In the genomic region with DNA sequence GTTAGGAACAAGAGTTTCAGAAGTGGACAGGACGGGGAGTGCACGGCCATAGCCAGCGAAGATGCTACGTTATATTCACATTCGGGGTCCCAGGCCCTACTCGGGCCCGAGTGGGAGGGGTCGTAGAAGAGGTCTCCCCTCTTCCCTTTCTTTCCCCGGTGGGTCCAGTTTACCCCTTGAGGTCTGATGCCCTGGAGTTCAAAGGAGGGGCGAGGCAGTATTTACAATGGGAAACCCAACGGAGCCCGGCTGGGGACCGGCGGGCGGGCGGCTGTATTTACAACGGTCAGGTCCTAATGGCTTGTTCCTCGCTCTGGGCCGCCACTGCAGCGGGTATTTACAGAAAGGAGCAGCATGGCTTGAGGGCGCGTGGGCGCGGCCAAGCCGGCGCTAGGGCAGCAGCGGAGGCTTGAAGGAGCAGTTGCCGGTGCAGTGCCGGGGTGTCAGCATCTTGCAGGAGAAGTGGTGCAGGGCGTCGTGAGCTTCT, we compare ENCODE assay signal across 8 mouse cellular contexts. TPM values are rescaled to one million over a fixed set of nuclear protein-coding genes. Genes with fewer than 3 reads are reported as not detected.
DNase-seq lines count a peak whose midpoint lies in the region; ATAC-seq and TF ChIP-seq lines count a peak whose summit lies in the region.

No protein-coding gene starts in this region.

- peaks cover 68% of the 10 kb centered on the region for H3K4me1 ChIP-seq in kidney, embryonic 15.5 days
- peaks cover 70% of the 10 kb centered on the region for H3K4me1 ChIP-seq in embryonic facial prominence, embryonic 10.5 days
- peaks cover 58% of the 10 kb centered on the region for H3K4me1 ChIP-seq in hindbrain, embryonic 15.5 days (replicated peaks)
- H3K4me1 ChIP-seq in midbrain, postnatal 0 days (ENCODE audit: insufficient read depth, low read length) = no peaks in the 10 kb centered on the region; the same call in 1 of the 2 replicates

- ATAC-seq in kidney, embryonic 15.5 days (replicated peaks; ENCODE audit: low FRiP score) = no peak; the same call in 1 of the 2 replicates
- ATAC-seq in hindbrain, embryonic 15.5 days (ENCODE audit: low FRiP score, low read depth) = no peak
- no peak for ATAC-seq in midbrain, postnatal 0 days (ENCODE audit: low FRiP score)

- WGBS in kidney, embryonic 15.5 days = under 1% methylated on average over 31 of the region's 31 CpGs
- under 1% methylated on average over 31 of the region's 31 CpGs for WGBS in embryonic facial prominence, embryonic 10.5 days
- 2% methylated on average over 31 of the region's 31 CpGs for WGBS in hindbrain, embryonic 15.5 days
- under 1% methylated on average over 31 of the region's 31 CpGs for WGBS in midbrain, postnatal 0 days

- peak overlapping the region; percentile 31 for H3K4me3 ChIP-seq in kidney, embryonic 15.5 days (replicated peaks)
- peak overlapping the region; percentile 43 for H3K4me3 ChIP-seq in embryonic facial prominence, embryonic 10.5 days
- peak overlapping the region; percentile 21 for H3K4me3 ChIP-seq in hindbrain, embryonic 15.5 days
- peak overlapping the region; percentile 11; the same call in 1 of the 2 replicates for H3K4me3 ChIP-seq in midbrain, postnatal 0 days (ENCODE audit: low read depth, low read length)

- no peaks in the 10 kb centered on the region for H3K36me3 ChIP-seq in kidney, embryonic 15.5 days
- H3K36me3 ChIP-seq in embryonic facial prominence, embryonic 10.5 days (replicated peaks) = no peaks in the 10 kb centered on the region
- H3K36me3 ChIP-seq in hindbrain, embryonic 15.5 days = no peaks in the 10 kb centered on the region
- no peaks in the 10 kb centered on the region for H3K36me3 ChIP-seq in midbrain, postnatal 0 days (ENCODE audit: insufficient read depth, low read length)

- no peaks in the 10 kb centered on the region for H3K9me3 ChIP-seq in kidney, embryonic 15.5 days (replicated peaks)
- H3K9me3 ChIP-seq in embryonic facial prominence, embryonic 10.5 days = no peaks in the 10 kb centered on the region
- no peaks in the 10 kb centered on the region for H3K9me3 ChIP-seq in hindbrain, embryonic 15.5 days
- H3K9me3 ChIP-seq in midbrain, postnatal 0 days (ENCODE audit: low read length) = no peaks in the 10 kb centered on the region

- no peak for DNase-seq in kidney, postnatal 36 days
- DNase-seq in embryonic facial prominence, embryonic 10.5 days (ENCODE audit: low spot score) = peak; percentile 66
- DNase-seq in midbrain, postnatal 0 days (ENCODE audit: low spot score) = no peak
- DNase-seq in adrenal gland, postnatal 10 days = no peak
- DNase-seq in urinary bladder, postnatal 25 days (ENCODE audit: low spot score) = no peak
- no peak for DNase-seq in gastrocnemius, postnatal 25 days

- peak overlapping the region; percentile 53 for H3K4me2 ChIP-seq in kidney, embryonic 15.5 days
- H3K4me2 ChIP-seq in hindbrain, embryonic 15.5 days = peak overlapping the region; percentile 49
- peak overlapping the region; percentile 8; the same call in 1 of the 2 replicates for H3K4me2 ChIP-seq in midbrain, postnatal 0 days (ENCODE audit: low read depth, low read length, poor library complexity, severe bottlenecking)

- H3K27ac ChIP-seq in kidney, embryonic 15.5 days = no peak overlapping the region
- no peak overlapping the region for H3K27ac ChIP-seq in embryonic facial prominence, embryonic 10.5 days (replicated peaks)
- H3K27ac ChIP-seq in hindbrain, embryonic 15.5 days (replicated peaks) = no peak overlapping the region; the same call in 1 of the 2 replicates
- H3K27ac ChIP-seq in midbrain, postnatal 0 days (ENCODE audit: low read depth, low read length) = no peak overlapping the region

- no peak for TF ChIP-seq CTCF in midbrain, postnatal 0 days (IDR thresholded peaks at IDR 0.05)

- no peak overlapping the region for H3K9ac ChIP-seq in kidney, embryonic 15.5 days
- peak overlapping the region; percentile 20; the same call in 1 of the 2 replicates for H3K9ac ChIP-seq in hindbrain, embryonic 15.5 days
- H3K9ac ChIP-seq in midbrain, postnatal 0 days (replicated peaks; ENCODE audit: low read length, poor library complexity, severe bottlenecking) = no peak overlapping the region

- peaks cover 99% of the 10 kb centered on the region for H3K27me3 ChIP-seq in kidney, embryonic 15.5 days
- H3K27me3 ChIP-seq in embryonic facial prominence, embryonic 10.5 days (replicated peaks; ENCODE audit: low read depth, poor library complexity, severe bottlenecking) = peaks cover 100% of the 10 kb centered on the region
- peaks cover 78% of the 10 kb centered on the region for H3K27me3 ChIP-seq in hindbrain, embryonic 15.5 days
- H3K27me3 ChIP-seq in midbrain, postnatal 0 days (ENCODE audit: insufficient read depth, low read length) = peaks cover 82% of the 10 kb centered on the region

RNA-seq across cellular contexts. Expression of gene Skor1, which starts 10.2 kb away (rescaled TPM):
- not detected in 2 replicates for polyA plus RNA-seq in kidney, embryonic 15.5 days (2015; fragmentation: Nextera tagmentation; extraction: Ambion mirVana)
- 0.06 and 0.10 TPM in 2 replicates for polyA plus RNA-seq in embryonic facial prominence, embryonic 10.5 days (2016; fragmentation: Nextera tagmentation; extraction: Ambion mirVana)
- polyA plus RNA-seq in hindbrain, embryonic 15.5 days (2015; fragmentation: Nextera tagmentation; extraction: Ambion mirVana) = 15.0 and 20.5 TPM in 2 replicates
- 1.2 and 5.5 TPM in 2 replicates for total RNA-seq in midbrain, postnatal 0 days (2014; rRNA removed)
- 0.07 and 0.26 TPM in 2 replicates for polyA plus RNA-seq in midbrain, postnatal 0 days (2015; fragmentation: Nextera tagmentation; extraction: Ambion mirVana)
- total RNA-seq in adrenal gland, postnatal 10 days (2021) = under 1 TPM; 0.09 to 0.18 TPM
- total RNA-seq in gastrocnemius, postnatal 25 days (2021) = under 1 TPM; 0.08 TPM

Comparison
In these comparisons a context has a peak if more than half of its experiments do, and no peak if none do; other contexts are left out.
1. RNA of gene Skor1, which starts 10.2 kb away (polyA plus RNA-seq): 15.0 to 20.5 TPM in hindbrain, embryonic 15.5 days; 0.07 to 0.26 TPM in midbrain, postnatal 0 days, 0.06 to 0.10 TPM in embryonic facial prominence, embryonic 10.5 days and not detected in kidney, embryonic 15.5 days; every median in the first group is over 10 times any median in the second.
2. Peak in every context shown above with its lines, with median percentiles within 50 percentile points of each other: H3K4me2 ChIP-seq and H3K4me3 ChIP-seq.